Mouse (Mus musculus): Measurements from ENCODE around the gene Eif4a1. TPM values are rescaled to one million over a fixed set of nuclear protein-coding genes. Genes with fewer than 3 reads are reported as not detected.

Gene Eif4a1
- polyA plus RNA-seq, 1 experiment from 2014 or later, result 695 TPM

- WGBS, result 29% methylated on average over 1 of the region's 1 CpGs
- H3K36me3 ChIP-seq (ENCODE audit: insufficient read depth), result no peaks in the 10 kb centered on the region
These were observed 27.4 kb upstream of the Eif4a1 start for GRCm38 (mm10) chr11:69699595-69699994.

GRCm38 (mm10) chr11:69698574-69698973 is 26.4 kb upstream of the Eif4a1 start:
- Histone ChIP-seq H3K9ac (no peak overlapping the region), H3K9me3 (ENCODE audit: low read depth, low read length) (no peaks in the 10 kb centered on the region), H3K4me3 (ENCODE audit: low read depth, low read length) (no peak overlapping the region), H3K36me3 (ENCODE audit: insufficient read depth) (no peaks in the 10 kb centered on the region), H3K27me3 (ENCODE audit: insufficient read depth, low read length) (no peaks in the 10 kb centered on the region), H3K4me1 (ENCODE audit: insufficient read depth) (no peaks in the 10 kb centered on the region), H3K4me2 (no peak overlapping the region), H3K27ac (ENCODE audit: low read depth) (no peak overlapping the region)
- DNase-seq (no peak), ATAC-seq (ENCODE audit: insufficient read depth) (no peak)
- TF ChIP-seq CTCF (IDR thresholded peaks at IDR 0.05; ENCODE audit: low read depth), result peak; percentile 18; the same call in 1 of the 2 replicates
- 71% methylated on average over 5 of the region's 5 CpGs for WGBS

More at GRCm38 (mm10) chr11:69699595-69699994, 27.4 kb upstream of the Eif4a1 start:
- H3K9me3 ChIP-seq (ENCODE audit: low read depth, low read length), result no peaks in the 10 kb centered on the region
- no peaks in the 10 kb centered on the region for H3K27me3 ChIP-seq (ENCODE audit: insufficient read depth, low read length)
- TF ChIP-seq CTCF (IDR thresholded peaks at IDR 0.05; ENCODE audit: low read depth), result no peak
- ATAC-seq (ENCODE audit: insufficient read depth), result no peak
- no peak overlapping the region for H3K4me3 ChIP-seq (ENCODE audit: low read depth, low read length)
- H3K9ac ChIP-seq, result no peak overlapping the region
- H3K4me1 ChIP-seq (ENCODE audit: insufficient read depth), result no peaks in the 10 kb centered on the region
- no peak overlapping the region for H3K4me2 ChIP-seq
- no peak for DNase-seq
- no peak overlapping the region for H3K27ac ChIP-seq (ENCODE audit: low read depth)

- Histone ChIP-seq H3K4me2 (no peak overlapping the region), H3K36me3 (ENCODE audit: insufficient read depth) (no peaks in the 10 kb centered on the region), H3K9me3 (ENCODE audit: low read depth, low read length) (no peaks in the 10 kb centered on the region), H3K27ac (ENCODE audit: low read depth) (no peak overlapping the region), H3K4me1 (ENCODE audit: insufficient read depth) (no peaks in the 10 kb centered on the region), H3K27me3 (ENCODE audit: insufficient read depth, low read length) (no peaks in the 10 kb centered on the region), H3K4me3 (ENCODE audit: low read depth, low read length) (no peak overlapping the region), H3K9ac (no peak overlapping the region)
- WGBS, result 82% methylated on average over 3 of the region's 3 CpGs
- DNase-seq (no peak), ATAC-seq (ENCODE audit: insufficient read depth) (no peak)
- TF ChIP-seq CTCF (IDR thresholded peaks at IDR 0.05; ENCODE audit: low read depth), result no peak
These were observed 25.2 kb upstream of the Eif4a1 start for GRCm38 (mm10) chr11:69697396-69697795.

GRCm38 (mm10) chr11:69695361-69696181 is 23.3 kb upstream of the Eif4a1 start, which contains the start of the genes Tnfsf12 and Tnfsfm13:
Tnfsf12 (minus strand) TSS chr11:69695849.
Tnfsfm13 (minus strand) TSS chr11:69696098.
- peak within 1 kb of the TSS; percentile 54 for H3K27ac ChIP-seq (ENCODE audit: low read depth)

GRCm38 (mm10) chr11:69695046-69695360 is 22.8 kb upstream of the Eif4a1 start:
- no peak for DNase-seq
- H3K4me2 ChIP-seq, result peak overlapping the region; percentile 92

More at GRCm38 (mm10) chr11:69695361-69696181, 23.3 kb upstream of the Eif4a1 start, which contains the start of the genes Tnfsf12 and Tnfsfm13:
- Histone ChIP-seq H3K4me2 (peak within 1 kb of the TSS; percentile 92), H3K27me3 (ENCODE audit: insufficient read depth, low read length) (no peaks in the 10 kb centered on the region), H3K9ac (peak within 1 kb of the TSS; percentile 84), H3K4me1 (ENCODE audit: insufficient read depth) (no peaks in the 10 kb centered on the region), H3K36me3 (ENCODE audit: insufficient read depth) (no peaks in the 10 kb centered on the region), H3K4me3 (ENCODE audit: low read depth, low read length) (peak within 1 kb of the TSS; percentile 56), H3K9me3 (ENCODE audit: low read depth, low read length) (no peaks in the 10 kb centered on the region)
- WGBS, result under 1% methylated on average over 40 of the region's 41 CpGs
- peak; percentile 79 for DNase-seq
- TF ChIP-seq CTCF (IDR thresholded peaks at IDR 0.05; ENCODE audit: low read depth), result peak; percentile 37; the same call in 1 of the 2 replicates
- peak; percentile 85 for ATAC-seq (ENCODE audit: insufficient read depth)

GRCm38 (mm10) chr11:69693421-69693965 is 21.3 kb upstream of the Eif4a1 start:
- Histone ChIP-seq H3K4me2 (no peak overlapping the region), H3K36me3 (ENCODE audit: insufficient read depth) (no peaks in the 10 kb centered on the region), H3K4me3 (ENCODE audit: low read depth, low read length) (no peak overlapping the region), H3K27ac (ENCODE audit: low read depth) (no peak overlapping the region), H3K27me3 (ENCODE audit: insufficient read depth, low read length) (no peaks in the 10 kb centered on the region), H3K4me1 (ENCODE audit: insufficient read depth) (no peaks in the 10 kb centered on the region), H3K9ac (no peak overlapping the region), H3K9me3 (ENCODE audit: low read depth, low read length) (no peaks in the 10 kb centered on the region)
- DNase-seq (no peak), ATAC-seq (ENCODE audit: insufficient read depth) (no peak)
- no peak for TF ChIP-seq CTCF (IDR thresholded peaks at IDR 0.05; ENCODE audit: low read depth)
- WGBS, result 56% methylated on average over 11 of the region's 11 CpGs

More at GRCm38 (mm10) chr11:69695046-69695360, 22.8 kb upstream of the Eif4a1 start:
- peak overlapping the region; percentile 56 for H3K4me3 ChIP-seq (ENCODE audit: low read depth, low read length)
- H3K9me3 ChIP-seq (ENCODE audit: low read depth, low read length), result no peaks in the 10 kb centered on the region
- no peaks in the 10 kb centered on the region for H3K36me3 ChIP-seq (ENCODE audit: insufficient read depth)
- TF ChIP-seq CTCF (IDR thresholded peaks at IDR 0.05; ENCODE audit: low read depth), result no peak
- H3K27me3 ChIP-seq (ENCODE audit: insufficient read depth, low read length), result no peaks in the 10 kb centered on the region
- no peaks in the 10 kb centered on the region for H3K4me1 ChIP-seq (ENCODE audit: insufficient read depth)
- H3K27ac ChIP-seq (ENCODE audit: low read depth), result no peak overlapping the region; the same call in 1 of the 2 replicates
- WGBS, result 14% methylated on average over 6 of the region's 6 CpGs
- peak; percentile 22; the same call in 1 of the 2 replicates for ATAC-seq (ENCODE audit: insufficient read depth)
- H3K9ac ChIP-seq, result peak overlapping the region; percentile 84

- Histone ChIP-seq H3K27ac (ENCODE audit: low read depth) (no peak overlapping the region), H3K4me3 (ENCODE audit: low read depth, low read length) (no peak overlapping the region), H3K27me3 (ENCODE audit: insufficient read depth, low read length) (no peaks in the 10 kb centered on the region), H3K4me1 (ENCODE audit: insufficient read depth) (no peaks in the 10 kb centered on the region), H3K36me3 (ENCODE audit: insufficient read depth) (no peaks in the 10 kb centered on the region), H3K9me3 (ENCODE audit: low read depth, low read length) (no peaks in the 10 kb centered on the region), H3K9ac (no peak overlapping the region), H3K4me2 (no peak overlapping the region)
- WGBS, result 81% methylated on average over 6 of the region's 6 CpGs
- ATAC-seq (ENCODE audit: insufficient read depth) (no peak), DNase-seq (no peak)
- no peak for TF ChIP-seq CTCF (IDR thresholded peaks at IDR 0.05; ENCODE audit: low read depth)
These were observed 20.6 kb upstream of the Eif4a1 start for GRCm38 (mm10) chr11:69692863-69693262.

Data from lung, embryonic 14.5 days (tissue).